Mouse (Mus musculus) olfactory bulb, adult 2 months (tissue): ENCODE measurements around the gene Mast1. TPM values are rescaled to one million over a fixed set of nuclear protein-coding genes. Genes with fewer than 3 reads are reported as not detected.

Source experiments
- H3K27ac ChIP-seq: fragments of 200-500 bp; 2 replicates; pipeline ENCODE4 v1.5.1; 2012; ENCODE audit warnings: low read depth, low read length; ENCODE audit not compliant: insufficient read depth
- H3K4me1 ChIP-seq: fragments of 200-500 bp; 2 replicates; pipeline ENCODE4 v1.6.1; 2012; ENCODE audit warnings: low read length; ENCODE audit not compliant: control insufficient read depth, insufficient read depth
- H3K4me3 ChIP-seq: fragments of 200-500 bp; 2 replicates; pipeline ENCODE4 v1.5.1; 2012; ENCODE audit warnings: mild to moderate bottlenecking, low read depth, low read length, moderate library complexity; ENCODE audit not compliant: insufficient read depth
- CTCF ChIP-seq: fragments of 200-500 bp; IDR thresholded peaks from 2 replicates; pipeline ENCODE4 v1.5.1; 2012; ENCODE audit warnings: low read depth, mild to moderate bottlenecking, low read length, moderate library complexity; ENCODE audit not compliant: insufficient read depth
- POLR2A ChIP-seq: fragments of 200-500 bp; IDR thresholded peaks from 2 replicates; pipeline ENCODE4 v1.6.1; 2012; ENCODE audit warnings: mild to moderate bottlenecking, low read depth, low read length, moderate library complexity; ENCODE audit not compliant: insufficient read depth
- WGBS: fragments of 180-500 bp; shearing (Covaris S2); methylation state at CpG from one replicate; pipeline ENCODE4 v1.1.7; 2018; 5-methylcytosine and 5-hydroxymethylcytosine counted together
- polyA plus RNA-seq: library from polyadenylated mRNA; stranded (reverse); fragments of >200 nt; gene quantifications from 2 replicates; pipeline ENCODE4 v1.2.4, GENCODE M21; 2012; ENCODE audit warnings: low replicate concordance; ENCODE audit not compliant: missing spikeins, insufficient read depth, insufficient read length

The Mast1 gene
- polyA plus RNA-seq, 1 experiment: not detected

DNA sequence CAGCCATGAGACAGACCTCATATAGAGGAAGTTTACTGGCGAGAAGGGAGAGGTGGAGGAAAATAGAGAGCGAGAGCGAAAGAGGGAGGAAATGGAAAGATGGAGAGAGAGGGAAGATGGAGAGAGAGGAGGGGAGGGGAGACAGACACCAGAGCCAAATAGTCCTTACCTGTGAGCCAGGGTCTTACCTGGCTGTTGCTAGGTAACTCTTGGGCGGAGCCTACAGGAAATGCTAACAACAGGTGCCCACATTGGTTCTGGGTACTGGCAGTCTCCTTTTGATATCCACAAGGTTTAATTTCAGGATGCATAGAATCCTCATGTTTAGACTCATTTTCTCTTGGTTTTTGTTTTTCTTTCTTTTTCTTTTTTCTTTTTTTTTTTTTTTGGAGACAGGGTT is 64.1 kb downstream of the Mast1 start:
- TF ChIP-seq POLR2A: no peak
- TF ChIP-seq CTCF: no peak
- 83% methylated on average over 4 of the region's 4 CpGs for WGBS
- Histone ChIP-seq H3K4me3 (no peak overlapping the region), H3K27ac (no peak overlapping the region), H3K4me1 (peaks cover 12% of the 10 kb centered on the region)

- WGBS: 6% methylated on average over 54 of the region's 54 CpGs
- Histone ChIP-seq H3K4me1 (peaks cover 12% of the 10 kb centered on the region), H3K27ac (no peak overlapping the region), H3K4me3 (peak overlapping the region; percentile 51)
- TF ChIP-seq POLR2A: no peak
- TF ChIP-seq CTCF: no peak
These were observed 64.7 kb downstream of the Mast1 start for GRCm38 (mm10) chr8:84872309-84872965.

- WGBS: 11% methylated on average over 46 of the region's 46 CpGs
- Histone ChIP-seq H3K4me1 (peaks cover 12% of the 10 kb centered on the region), H3K4me3 (peak within 1 kb of the TSS; percentile 51), H3K27ac (no peak within 1 kb of the TSS)
- TF ChIP-seq POLR2A: no peak
- no peak for TF ChIP-seq CTCF
These were observed 65.5 kb downstream of the Mast1 start, which contains the start of gene Syce2 for GRCm38 (mm10) chr8:84871376-84872308. Syce2 (plus strand) TSS chr8:84872111.

Other genes with a start within 250 kb of the Mast1 start
- gene Nacc1, start 249.5 kb downstream of the Mast1 start, polyA plus RNA-seq: not detected in 2 replicates
- gene Lyl1, start 235.9 kb downstream of the Mast1 start, polyA plus RNA-seq: not detected in 2 replicates
- gene G430095P16Rik, start 214.4 kb downstream of the Mast1 start, polyA plus RNA-seq: not detected in 2 replicates
- gene Nfix, start 137.0 kb downstream of the Mast1 start, polyA plus RNA-seq: not detected in 2 replicates
- not detected in 2 replicates for gene Dand5, start 114.5 kb downstream of the Mast1 start, polyA plus RNA-seq
- gene Gadd45gip1, start 105.8 kb downstream of the Mast1 start, polyA plus RNA-seq: not detected in 2 replicates
- gene Rad23a, start 96.7 kb downstream of the Mast1 start, polyA plus RNA-seq: not detected in 2 replicates
- 225 TPM in 1 of 2 replicates, not detected in the other for gene Calr, start 90.4 kb downstream of the Mast1 start, polyA plus RNA-seq
- not detected in 2 replicates for gene Farsa, start 80.4 kb downstream of the Mast1 start, polyA plus RNA-seq
- not detected in 2 replicates for gene Syce2, start 65.2 kb downstream of the Mast1 start, polyA plus RNA-seq
- gene Gcdh, start 43.4 kb downstream of the Mast1 start, polyA plus RNA-seq: not detected in 2 replicates
- gene Klf1, start 35.4 kb downstream of the Mast1 start, polyA plus RNA-seq: not detected in 2 replicates
- not detected in 2 replicates for gene Dnase2a, start 28.8 kb downstream of the Mast1 start, polyA plus RNA-seq
- gene Rtbdn, start 9.6 kb upstream of the Mast1 start, polyA plus RNA-seq: not detected in 2 replicates
- gene Gm49661, start 32.1 kb upstream of the Mast1 start, polyA plus RNA-seq: not detected in 2 replicates
- gene Prdx2, start 32.2 kb upstream of the Mast1 start, polyA plus RNA-seq: not detected in 2 replicates
- gene Rnaseh2a, start 32.4 kb upstream of the Mast1 start, polyA plus RNA-seq: not detected in 2 replicates
- not detected in 2 replicates for gene Junb, start 41.4 kb upstream of the Mast1 start, polyA plus RNA-seq
- not detected in 2 replicates for gene Hook2, start 53.2 kb upstream of the Mast1 start, polyA plus RNA-seq
- gene Best2, start 77.2 kb upstream of the Mast1 start, polyA plus RNA-seq: not detected in 2 replicates
- gene Asna1, start 87.9 kb upstream of the Mast1 start, polyA plus RNA-seq: not detected in 2 replicates
- not detected in 2 replicates for gene Trir, start 89.5 kb upstream of the Mast1 start, polyA plus RNA-seq
- gene Tnpo2, start 99.6 kb upstream of the Mast1 start, polyA plus RNA-seq: not detected in 2 replicates
- gene Fbxw9, start 122.7 kb upstream of the Mast1 start, polyA plus RNA-seq: not detected in 2 replicates
- not detected in 2 replicates for gene Gm5741, start 130.6 kb upstream of the Mast1 start, polyA plus RNA-seq
- gene Dhps, start 134.4 kb upstream of the Mast1 start, polyA plus RNA-seq: not detected in 2 replicates
- gene Wdr83os, start 143.4 kb upstream of the Mast1 start, polyA plus RNA-seq: not detected in 2 replicates
- not detected in 2 replicates for gene Wdr83, start 143.9 kb upstream of the Mast1 start, polyA plus RNA-seq
- gene Man2b1, start 145.9 kb upstream of the Mast1 start, polyA plus RNA-seq: 98.2 TPM in 1 of 2 replicates, not detected in the other
- not detected in 2 replicates for gene Zfp791, start 185.7 kb upstream of the Mast1 start, polyA plus RNA-seq
- gene Cks1brt, start 214.6 kb upstream of the Mast1 start, polyA plus RNA-seq: not detected in 2 replicates